Comparison of ENCODE assay signal across 9 mouse cellular contexts in the genomic region with DNA sequence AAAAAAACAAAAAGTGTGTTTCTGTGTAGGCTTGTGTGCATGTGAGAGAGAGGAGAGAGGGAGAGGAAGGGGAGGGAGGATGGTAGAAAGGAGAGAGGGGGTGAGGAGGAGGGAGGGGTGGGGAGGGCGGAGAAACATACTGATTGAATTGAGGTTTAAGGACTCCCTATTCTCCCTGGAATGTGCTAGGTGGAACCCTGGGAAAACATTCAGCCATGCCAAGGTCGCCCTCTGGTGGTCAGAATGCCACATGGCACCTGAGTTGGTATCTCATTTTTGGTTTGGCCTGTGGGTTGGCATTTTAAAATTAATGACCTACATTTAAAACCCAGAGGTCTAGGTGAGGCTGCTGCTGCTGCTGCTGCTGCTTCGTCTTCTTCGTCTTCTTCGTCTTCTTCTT.
DNase-seq lines count a peak whose midpoint lies in the region; ATAC-seq and TF ChIP-seq lines count a peak whose summit lies in the region.
"Had no signal": no experiment of that assay in that cellular context is flagged by ENCODE, and none has a peak within 500 bp of the region (broad histone marks: within the 10 kb centered on the region; RNA-seq: fewer than 3 reads in every experiment).

No protein-coding gene starts in this region.

- DNase-seq in forebrain, embryonic 11.5 days (ENCODE audit: low spot score): peak; percentile 83
- peak; percentile 60 for DNase-seq in ES-E14 (ENCODE audit: low read depth, low spot score)
- DNase-seq in cerebellum, adult 11-12 months: peak; percentile 38
- DNase-seq in gastrocnemius, adult 2 months: peak; percentile 69
- DNase-seq in layer of hippocampus, adult 2 months (ENCODE audit: low spot score in 2 of 2): peak; percentile 65 to 81
- peak; percentile 76 for DNase-seq in lung, postnatal 10 days
- peak in 1 of 2 experiments; percentile 38 for DNase-seq in spleen, adult 2 months (ENCODE audit: low read depth in 1 of 2, low spot score in 2 of 2)

- intact Hi-C loops in gastrocnemius, adult 2 months (cut with DNase I): no loop called here

- H3K27ac ChIP-seq in forebrain, embryonic 11.5 days (ENCODE audit: low read depth, low read length): no peak overlapping the region
- no peak overlapping the region for H3K27ac ChIP-seq in forebrain, embryonic 13.5 days
- no peak overlapping the region for H3K27ac ChIP-seq in ES-E14 (ENCODE audit: insufficient read depth, low read depth, low read length, poor library complexity, severe bottlenecking)
- H3K27ac ChIP-seq in gastrocnemius, adult 2 months: no peak overlapping the region
- H3K27ac ChIP-seq in layer of hippocampus, adult 2 months: no peak overlapping the region
- no peak overlapping the region for H3K27ac ChIP-seq in spleen, adult 2 months (ENCODE audit: insufficient read depth, low read length)
- H3K27ac ChIP-seq: midbrain, embryonic 12.5 days had no signal

- no peaks in the 10 kb centered on the region for H3K4me1 ChIP-seq in forebrain, embryonic 11.5 days (replicated peaks; ENCODE audit: control insufficient read depth, insufficient read depth, low read length)
- H3K4me1 ChIP-seq in forebrain, embryonic 13.5 days: no peaks in the 10 kb centered on the region
- H3K4me1 ChIP-seq in ES-E14 (ENCODE audit: control insufficient read depth in 2 of 2, insufficient read depth in 2 of 2, low read length in 2 of 2, poor library complexity in 1 of 2): peaks cover 0 to 2% of the 10 kb centered on the region in 2 experiments; a peak in 1 of 4 replicates
- H3K4me1 ChIP-seq in spleen, adult 2 months (ENCODE audit: control insufficient read depth, insufficient read depth, insufficient read length): no peaks in the 10 kb centered on the region
- H3K4me1 ChIP-seq: midbrain, embryonic 12.5 days had no signal

- H3K36me3 ChIP-seq in forebrain, embryonic 11.5 days (ENCODE audit: control insufficient read depth, insufficient read depth, low read length): no peaks in the 10 kb centered on the region
- H3K36me3 ChIP-seq in forebrain, embryonic 13.5 days (ENCODE audit: poor library complexity, severe bottlenecking): no peaks in the 10 kb centered on the region
- H3K36me3 ChIP-seq in ES-E14 (ENCODE audit: control insufficient read depth, insufficient read depth, low read length, poor library complexity, severe bottlenecking): peaks cover 4% of the 10 kb centered on the region; the same call in 1 of the 2 replicates
- peaks cover 29% of the 10 kb centered on the region for H3K36me3 ChIP-seq in spleen, adult 2 months (ENCODE audit: control insufficient read depth, insufficient read depth, low read length)
- H3K36me3 ChIP-seq: midbrain, embryonic 12.5 days had no signal

- ATAC-seq in forebrain, embryonic 11.5 days (replicated peaks; ENCODE audit: low FRiP score): 0 out of 2 replicates have a peak, but pooled peaks have one; percentile 49
- no peak for ATAC-seq in forebrain, embryonic 13.5 days

- in situ Hi-C loops in ES-E14 (cut with MboI; ENCODE audit: low sequenced_read_pairs in 2 of 2, unreplicated experiment in 2 of 2): no loop called here

- TF ChIP-seq CTCF in gastrocnemius, adult 2 months (IDR thresholded peaks at IDR 0.05): peak; percentile 90
- TF ChIP-seq CTCF in layer of hippocampus, adult 2 months (conservative IDR thresholded peaks at IDR 0.05): peak; percentile 89
- peak; percentile 72; the same call in 1 of the 2 replicates for TF ChIP-seq CTCF in spleen, adult 2 months (IDR thresholded peaks at IDR 0.05; ENCODE audit: extremely low read depth, insufficient read depth, insufficient read length, insufficient replicate concordance)

- no peaks in the 10 kb centered on the region for H3K27me3 ChIP-seq in forebrain, embryonic 11.5 days (ENCODE audit: control insufficient read depth, insufficient read depth, low read length)
- no peaks in the 10 kb centered on the region for H3K27me3 ChIP-seq in forebrain, embryonic 13.5 days
- H3K27me3 ChIP-seq in spleen, adult 2 months (ENCODE audit: control insufficient read depth, insufficient read depth, low read length): no peaks in the 10 kb centered on the region
- H3K27me3 ChIP-seq: midbrain, embryonic 12.5 days had no signal

- TF ChIP-seq POLR2A in spleen, adult 2 months (IDR thresholded peaks at IDR 0.05; ENCODE audit: low read depth, low read length): no peak

- H3K9me3 ChIP-seq in forebrain, embryonic 11.5 days (ENCODE audit: control insufficient read depth, low read length): no peaks in the 10 kb centered on the region
- H3K9me3 ChIP-seq in forebrain, embryonic 13.5 days (replicated peaks): no peaks in the 10 kb centered on the region
- no peaks in the 10 kb centered on the region for H3K9me3 ChIP-seq in ES-E14 (ENCODE audit: control insufficient read depth, insufficient read depth, low read depth, low read length)
- H3K9me3 ChIP-seq: midbrain, embryonic 12.5 days had no signal

- H3K4me3 ChIP-seq in forebrain, embryonic 11.5 days (ENCODE audit: low read depth, low read length): no peak overlapping the region
- H3K4me3 ChIP-seq in forebrain, embryonic 13.5 days: no peak overlapping the region
- H3K4me3 ChIP-seq in ES-E14 (ENCODE audit: insufficient read depth in 1 of 2, low read depth in 1 of 2, low read length in 2 of 2, poor library complexity in 1 of 2, severe bottlenecking in 1 of 2): no peak overlapping the region
- no peak overlapping the region for H3K4me3 ChIP-seq in gastrocnemius, adult 2 months
- no peak overlapping the region for H3K4me3 ChIP-seq in layer of hippocampus, adult 2 months
- no peak overlapping the region for H3K4me3 ChIP-seq in spleen, adult 2 months (ENCODE audit: extremely low read depth, insufficient read depth, insufficient read length)
- H3K4me3 ChIP-seq: midbrain, embryonic 12.5 days had no signal

- WGBS in forebrain, embryonic 11.5 days: 32% methylated on average over 5 of the region's 5 CpGs
- WGBS in forebrain, embryonic 13.5 days: 30% methylated on average over 5 of the region's 5 CpGs
- 61% methylated on average over 5 of the region's 5 CpGs for WGBS in spleen, adult 2 months

- no peak overlapping the region for H3K4me2 ChIP-seq in forebrain, embryonic 11.5 days (ENCODE audit: low read depth, low read length, severe bottlenecking)
- no peak overlapping the region for H3K4me2 ChIP-seq in forebrain, embryonic 13.5 days
- H3K4me2 ChIP-seq: midbrain, embryonic 12.5 days had no signal

- no peak overlapping the region for H3K9ac ChIP-seq in forebrain, embryonic 11.5 days (ENCODE audit: low read length)
- no peak overlapping the region for H3K9ac ChIP-seq in forebrain, embryonic 13.5 days
- no peak overlapping the region for H3K9ac ChIP-seq in ES-E14 (ENCODE audit: insufficient read depth, low read depth, low read length, poor library complexity, severe bottlenecking)
- H3K9ac ChIP-seq: midbrain, embryonic 12.5 days had no signal

TF ChIP-seq in ES-E14, 5 proteins besides CTCF, POLR2A, EP300 and RAD21:
- TF ChIP-seq ZC3H11A (IDR thresholded peaks at IDR 0.05; ENCODE audit: borderline replicate concordance, low read depth, low read length) (peak; percentile 75; the same call in 1 of the 2 replicates), ZNF384 (IDR thresholded peaks at IDR 0.05; ENCODE audit: low read depth, low read length) (no peak)
